Mouse (Mus musculus) C2C12 (cell line): ENCODE measurements at regions not wholly inside any gene's neighbourhood (a gene's known extent, or its start where the extent isn't known, plus 50 kb on each side); places are given as distances from the start of the nearest gene placed in this dataset.

Source experiments
- CTCF ChIP-seq: IDR thresholded peaks from one replicate; pipeline ENCODE4 v1.5.1; 2011; ENCODE audit not compliant: control insufficient read depth, insufficient read depth, insufficient read length
- MAX ChIP-seq: IDR thresholded peaks from one replicate; pipeline ENCODE4 v1.6.1; 2011; ENCODE audit warnings: mild to moderate bottlenecking, control low read depth

- TF ChIP-seq CTCF (no peak), MAX (no peak)
These were observed 103.3 kb downstream of the Avpr1a start for GRCm38 (mm10) chr10:122551586-122551985.
